Mouse (Mus musculus) spleen, adult 2 months (tissue): ENCODE results near the gene Agmat.

ENCODE experiments used
- CTCF ChIP-seq: fragments of 200-500 bp; IDR thresholded peaks from 2 replicates; pipeline ENCODE4 v1.5.1; 2011; ENCODE audit warnings: mild to moderate bottlenecking, inconsistent platforms; ENCODE audit not compliant: insufficient read depth, insufficient read length, insufficient replicate concordance; ENCODE audit errors: extremely low read depth
- POLR2A ChIP-seq: fragments of 200-500 bp; IDR thresholded peaks from 2 replicates; pipeline ENCODE4 v1.6.1; 2011; ENCODE audit warnings: low read depth, low read length, inconsistent platforms

- no peak for TF ChIP-seq POLR2A
- no peak for TF ChIP-seq CTCF
Observed at GRCm38 (mm10) chr4:141742381-141742780, 4.1 kb upstream of the Agmat start.
